Mouse (Mus musculus) bone marrow, adult 2 months (tissue): ENCODE results near the gene Gm13696. TPM values are rescaled to one million over a fixed set of nuclear protein-coding genes. Genes with fewer than 3 reads are reported as not detected.
"Not testable (repeated sequence)": the region's sequence is repeated elsewhere in the genome, so short reads cannot be mapped to it uniquely, and the experiment has no call there.

Experiments
- H3K27ac ChIP-seq: fragments of 200-500 bp; 2 replicates; pipeline ENCODE4 v1.5.1; 2012; ENCODE audit warnings: low read depth, mild to moderate bottlenecking, control low read depth, inconsistent platforms, low read length; ENCODE audit not compliant: control insufficient read depth, poor library complexity, insufficient read depth
- H3K4me1 ChIP-seq: fragments of 200-500 bp; 2 replicates; pipeline ENCODE4 v1.6.1; 2011; ENCODE audit warnings: low read length; ENCODE audit not compliant: control insufficient read depth, insufficient read depth
- H3K4me3 ChIP-seq: fragments of 200-500 bp; replicated peaks from 2 replicates; pipeline ENCODE3; 2011; ENCODE audit warnings: mild to moderate bottlenecking, low read depth, low read length, control low read depth; ENCODE audit not compliant: control insufficient read depth
- CTCF ChIP-seq: fragments of 200-500 bp; IDR thresholded peaks from 2 replicates; pipeline ENCODE4 v1.5.1; 2011; ENCODE audit warnings: low read length, control low read depth; ENCODE audit not compliant: control insufficient read depth, insufficient read depth
- POLR2A ChIP-seq: fragments of 200-500 bp; IDR thresholded peaks from 2 replicates; pipeline ENCODE4 v1.6.1; 2011; ENCODE audit warnings: low read depth, mild to moderate bottlenecking, control low read depth, low read length, borderline replicate concordance; ENCODE audit not compliant: control insufficient read depth
- WGBS: fragments of 180-500 bp; shearing (Covaris S2); methylation state at CpG from one replicate; pipeline ENCODE4 v1.1.7; 2018; 5-methylcytosine and 5-hydroxymethylcytosine counted together
- polyA plus RNA-seq: library from polyadenylated mRNA; stranded (reverse); fragments of >200 nt; gene quantifications from 2 replicates; pipeline ENCODE4 v1.2.4, GENCODE M21; 2011; ENCODE audit warnings: low replicate concordance; ENCODE audit not compliant: missing spikeins, insufficient read depth, insufficient read length

Gene Gm13696
- polyA plus RNA-seq, 1 experiment, result not detected

DNA sequence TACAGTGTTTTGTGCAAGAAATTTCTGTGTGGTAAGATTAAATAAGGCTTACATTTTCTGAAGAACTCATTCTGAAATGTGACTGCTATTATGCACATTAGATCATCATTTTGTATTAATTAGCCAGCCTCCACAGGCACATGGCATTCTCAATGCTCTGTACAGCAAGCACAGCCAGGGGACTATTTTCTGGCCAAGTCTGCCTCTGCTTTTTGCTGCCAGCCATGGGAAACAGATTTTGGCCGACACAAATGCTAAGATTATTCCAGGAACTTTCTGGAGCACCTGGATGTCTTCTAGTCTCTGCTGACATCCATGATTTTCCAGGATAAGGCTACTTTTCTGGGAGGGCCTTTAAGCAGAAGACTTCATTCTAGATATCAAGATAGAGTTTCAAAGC, 36.0 kb downstream of the Gm13696 start:
- 73% methylated on average over 1 of the region's 1 CpGs for WGBS
- Histone ChIP-seq H3K4me1 (no peaks in the 10 kb centered on the region), H3K27ac (no peak overlapping the region), H3K4me3 (no peak overlapping the region)
- TF ChIP-seq CTCF (no peak), POLR2A (no peak)

DNA sequence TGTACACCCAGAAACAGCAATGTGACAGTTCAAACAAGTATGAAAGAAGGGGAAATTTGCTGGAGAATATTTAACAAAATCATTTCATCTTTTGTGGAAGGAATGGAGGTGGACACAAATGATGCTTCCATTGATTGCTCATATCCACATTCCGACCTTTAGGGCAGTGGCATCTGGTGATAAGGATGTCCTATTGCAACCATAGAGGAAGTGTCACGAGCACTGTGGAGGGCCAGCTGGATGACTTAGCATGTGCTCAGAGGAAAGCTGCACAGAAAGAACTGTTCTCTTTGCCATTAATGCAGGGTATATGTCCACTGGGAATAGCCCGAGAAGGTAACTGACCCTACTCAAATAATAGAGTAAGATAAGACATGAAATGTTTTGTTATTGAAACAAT, 36.9 kb downstream of the Gm13696 start:
- Histone ChIP-seq H3K27ac (no peak overlapping the region), H3K4me1 (no peaks in the 10 kb centered on the region), H3K4me3 (no peak overlapping the region)
- TF ChIP-seq POLR2A (no peak), CTCF (no peak)
- WGBS, result 6% methylated on average over 3 of the region's 3 CpGs

DNA sequence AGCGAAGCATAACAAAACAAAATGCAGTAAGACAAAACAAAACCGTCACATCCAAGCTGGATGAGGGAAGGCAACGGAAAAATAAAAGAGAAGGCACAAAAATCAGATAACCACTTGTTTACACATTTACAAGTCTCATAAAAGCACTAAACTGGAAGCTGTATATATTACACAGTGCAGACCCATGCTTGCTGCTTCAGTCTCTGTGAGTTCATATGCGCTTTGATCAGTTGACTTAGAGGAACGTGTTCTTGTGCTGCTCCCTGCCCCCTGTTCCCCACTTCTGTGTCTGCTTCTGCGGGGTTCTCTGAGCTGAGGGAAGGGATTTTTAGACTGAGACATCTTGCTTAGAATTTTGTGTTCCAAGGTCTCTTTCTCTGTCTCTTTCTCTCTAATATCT, 41.6 kb downstream of the Gm13696 start:
- no peak for TF ChIP-seq POLR2A
- TF ChIP-seq CTCF, result no peak
- Histone ChIP-seq H3K27ac (no peak overlapping the region), H3K4me3 (no peak overlapping the region), H3K4me1 (no peaks in the 10 kb centered on the region; the same call in 1 of the 2 replicates)
- WGBS, result 69% methylated on average over 6 of the region's 6 CpGs

DNA sequence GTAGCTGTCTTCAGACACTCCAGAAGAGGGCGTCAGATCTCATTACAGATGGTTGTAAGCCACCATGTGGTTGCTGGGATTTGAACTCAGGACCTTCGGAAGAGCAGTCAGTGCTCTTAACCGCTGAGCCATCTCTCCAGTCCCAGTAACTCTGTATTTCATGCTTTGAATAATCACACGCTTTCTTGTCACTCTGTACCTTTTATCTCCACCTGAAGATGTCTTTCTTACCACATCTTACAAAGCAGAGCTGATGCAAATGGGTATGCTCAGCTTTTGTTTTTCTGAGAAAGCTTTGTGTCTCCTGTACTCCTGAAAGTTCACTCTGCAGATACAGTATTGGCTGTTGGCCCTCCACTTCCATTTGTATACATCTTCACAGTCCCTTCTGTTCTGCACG, 43.4 kb downstream of the Gm13696 start:
- H3K4me3 ChIP-seq, H3K27ac ChIP-seq, H3K4me1 ChIP-seq: not testable (repeated sequence)
- WGBS, result 79% methylated on average over 5 of the region's 5 CpGs

DNA sequence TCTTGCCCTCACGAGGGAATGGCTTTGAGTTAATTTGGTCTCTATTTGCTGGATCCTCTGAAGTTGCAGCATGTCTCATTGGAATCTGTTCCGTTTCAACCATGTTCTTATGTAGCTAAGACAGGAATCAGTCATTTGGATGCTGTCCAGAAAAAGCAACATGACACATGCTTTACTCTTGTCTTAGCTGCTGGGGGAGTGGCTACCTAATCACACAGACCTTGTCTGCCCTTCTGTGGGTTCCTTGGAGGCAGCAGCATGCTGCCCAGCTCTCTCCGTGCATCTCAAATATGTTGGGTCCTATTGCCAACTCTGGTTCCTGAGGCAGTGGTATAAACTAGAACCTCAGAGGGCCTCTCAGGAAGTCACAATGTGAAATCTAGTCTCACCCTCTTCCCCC, 45.4 kb downstream of the Gm13696 start:
- Histone ChIP-seq H3K27ac (no peak overlapping the region), H3K4me1 (no peaks in the 10 kb centered on the region; the same call in 1 of the 2 replicates), H3K4me3 (no peak overlapping the region)
- TF ChIP-seq POLR2A (no peak), CTCF (no peak)
- 20% methylated on average over 3 of the region's 3 CpGs for WGBS

DNA sequence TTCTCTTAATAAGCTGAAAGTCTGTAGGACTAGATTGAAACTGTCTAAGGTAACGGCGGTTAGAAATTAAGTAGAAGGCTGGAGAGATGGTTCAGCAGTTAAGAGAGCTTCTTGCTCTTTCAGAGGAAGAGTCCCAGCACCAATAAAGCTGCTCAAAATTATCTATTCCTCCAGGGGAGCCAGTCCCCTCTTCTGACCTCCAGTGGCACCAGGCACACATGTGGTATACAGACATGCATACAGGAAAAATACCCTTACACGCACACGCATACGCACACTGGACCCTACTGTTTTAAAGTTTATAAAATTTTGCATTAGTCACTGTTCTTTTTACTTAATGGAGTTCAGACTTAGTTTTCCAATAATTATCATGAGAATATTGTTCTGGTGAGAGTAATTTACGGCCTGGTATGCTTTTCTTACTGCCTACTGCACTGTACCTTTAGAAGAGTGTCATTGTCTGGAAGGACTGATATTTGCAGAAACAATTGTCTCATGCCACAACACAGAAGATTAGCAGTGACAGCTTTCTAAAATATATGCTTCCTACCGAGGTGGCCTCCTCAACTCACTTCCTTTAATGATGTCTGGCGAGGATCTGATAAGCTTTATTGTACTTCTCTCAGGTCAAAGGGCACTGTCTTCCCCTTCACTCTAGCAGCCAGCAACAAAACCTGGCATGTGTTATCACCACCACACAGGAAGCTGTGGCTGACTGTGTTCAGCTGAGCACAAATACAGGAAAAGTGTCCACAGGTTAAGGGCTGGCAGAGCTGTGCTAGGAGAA, 46.8 kb downstream of the Gm13696 start:
- no peak for TF ChIP-seq CTCF
- no peak for TF ChIP-seq POLR2A
- 24% methylated on average over 8 of the region's 8 CpGs for WGBS
- no peak overlapping the region for H3K4me3 ChIP-seq
- no peak overlapping the region for H3K27ac ChIP-seq
- H3K4me1 ChIP-seq, result no peaks in the 10 kb centered on the region; the same call in 1 of the 2 replicates

DNA sequence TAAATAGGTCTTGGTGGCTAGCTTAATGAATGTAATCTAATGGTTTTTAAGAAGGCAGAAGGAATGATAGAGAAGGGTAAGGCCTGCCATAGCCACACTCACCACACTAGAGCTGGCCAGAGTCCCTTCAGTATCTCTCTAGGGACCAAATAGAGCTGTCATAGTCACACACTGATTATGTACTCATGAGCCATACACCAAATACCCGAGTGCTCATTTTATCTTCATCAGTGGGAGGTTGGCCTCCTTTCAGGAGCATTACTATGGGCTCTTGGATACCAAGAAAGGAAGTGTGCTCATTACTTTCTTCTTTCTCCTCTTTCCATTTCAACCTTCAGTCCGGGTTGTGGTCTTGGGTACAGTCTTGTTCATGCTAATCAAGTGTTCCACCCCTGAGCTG, 49.0 kb downstream of the Gm13696 start:
- no peak overlapping the region for H3K27ac ChIP-seq
- no peaks in the 10 kb centered on the region; the same call in 1 of the 2 replicates for H3K4me1 ChIP-seq
- TF ChIP-seq POLR2A, result no peak
- TF ChIP-seq CTCF, result no peak
- H3K4me3 ChIP-seq, result no peak overlapping the region
- WGBS, result 55% methylated on average over 2 of the region's 2 CpGs

DNA sequence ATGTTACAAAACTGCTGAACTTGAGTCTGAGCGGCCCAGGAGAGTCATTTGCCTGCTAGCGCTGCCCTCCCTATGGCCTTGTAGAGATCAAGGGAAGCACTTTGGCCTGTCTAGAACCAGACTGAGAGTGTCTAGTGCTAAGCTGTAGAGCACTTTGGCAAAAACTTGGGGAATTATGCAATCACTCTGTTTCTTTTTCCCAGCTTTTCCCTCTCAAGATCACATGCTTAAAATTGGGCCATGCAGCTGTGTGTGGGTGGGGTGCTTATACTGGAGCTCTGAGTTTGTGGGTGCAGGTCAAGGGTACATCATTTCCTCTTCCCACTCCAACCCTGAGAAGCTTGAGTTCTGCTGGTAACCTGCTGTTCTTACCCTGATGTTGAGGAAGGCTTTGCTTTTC, 50.0 kb downstream of the Gm13696 start:
- WGBS, result 89% methylated on average over 2 of the region's 2 CpGs
- Histone ChIP-seq H3K4me1 (no peaks in the 10 kb centered on the region; the same call in 1 of the 2 replicates), H3K27ac (no peak overlapping the region), H3K4me3 (no peak overlapping the region)
- no peak for TF ChIP-seq POLR2A
- TF ChIP-seq CTCF, result no peak

DNA sequence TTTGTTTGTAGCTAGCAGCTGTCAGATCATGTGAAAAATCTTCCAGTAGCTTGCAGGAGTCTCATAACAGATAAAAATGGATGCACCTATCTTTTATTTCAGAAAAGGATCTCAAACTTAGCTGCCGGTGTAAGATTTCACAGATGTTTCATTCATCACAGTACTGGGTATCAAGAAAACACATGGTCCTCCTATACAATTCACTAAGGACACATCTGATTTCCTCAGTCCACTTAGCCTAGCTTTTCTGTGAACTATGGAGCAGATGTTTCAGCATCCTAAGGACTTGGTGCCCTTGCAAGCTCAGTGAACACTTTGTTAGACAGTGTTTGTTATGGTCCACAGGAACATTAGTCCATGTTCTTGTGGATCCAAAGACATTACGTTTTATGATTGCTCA, 50.4 kb downstream of the Gm13696 start:
- TF ChIP-seq POLR2A (no peak), CTCF (no peak)
- H3K4me1 ChIP-seq, result no peaks in the 10 kb centered on the region
- no peak overlapping the region for H3K4me3 ChIP-seq
- no peak overlapping the region for H3K27ac ChIP-seq
- 80% methylated on average over 2 of the region's 2 CpGs for WGBS

Other genes with a start within 250 kb of the Gm13696 start
- 17.6 and 24.7 TPM in 2 replicates for gene Itgav, start 248.7 kb upstream of the Gm13696 start, polyA plus RNA-seq
- not detected in 2 replicates for gene Fam171b, start 160.5 kb upstream of the Gm13696 start, polyA plus RNA-seq
- not detected in 2 replicates for gene Zswim2, start 31.9 kb upstream of the Gm13696 start, polyA plus RNA-seq
- gene Gm13698, start 17.4 kb upstream of the Gm13696 start, polyA plus RNA-seq, result not detected in 2 replicates
- not detected in 2 replicates for gene Gm13693, start 11.6 kb upstream of the Gm13696 start, polyA plus RNA-seq
- not detected in 2 replicates for gene Gm13695, start 5.8 kb upstream of the Gm13696 start, polyA plus RNA-seq
- gene Gm13694, start 5.8 kb downstream of the Gm13696 start, polyA plus RNA-seq, result not detected in 2 replicates
- not detected in 2 replicates for gene Gm13697, start 11.6 kb downstream of the Gm13696 start, polyA plus RNA-seq
- not detected in 2 replicates for gene Gm13691, start 17.4 kb downstream of the Gm13696 start, polyA plus RNA-seq